Mouse (Mus musculus): ENCODE results near the gene Wbp2nl.

Gene Wbp2nl

GRCm38 (mm10) chr15:82298764-82299561 lies at the start of gene Wbp2nl:
Wbp2nl (plus strand) TSS chr15:82298954.
- no peak for DNase-seq (ENCODE audit: low read depth, low spot score)

- DNase-seq (ENCODE audit: low read depth, low spot score) = no peak
Observed at GRCm38 (mm10) chr15:82251579-82251978, 47.2 kb upstream of the Wbp2nl start.

GRCm38 (mm10) chr15:82252097-82252496 lies 46.7 kb upstream of the Wbp2nl start, which contains the start of gene 1500009C09Rik:
1500009C09Rik (plus strand) TSS chr15:82252397.
- no peak for DNase-seq (ENCODE audit: low read depth, low spot score)

- no peak for DNase-seq (ENCODE audit: low read depth, low spot score)
Observed at GRCm38 (mm10) chr15:82255248-82255647, 43.5 kb upstream of the Wbp2nl start.

- no peak for DNase-seq (ENCODE audit: low read depth, low spot score)
Observed at GRCm38 (mm10) chr15:82255944-82256383, 42.8 kb upstream of the Wbp2nl start.

- DNase-seq (ENCODE audit: low read depth, low spot score) = peak; percentile 83
Observed at GRCm38 (mm10) chr15:82259510-82259909, 39.2 kb upstream of the Wbp2nl start.

GRCm38 (mm10) chr15:82266356-82266755 lies 32.4 kb upstream of the Wbp2nl start:
- peak; percentile 63 for DNase-seq (ENCODE audit: low read depth, low spot score)

- no peak for DNase-seq (ENCODE audit: low read depth, low spot score)
Observed at GRCm38 (mm10) chr15:82268185-82268584, 30.6 kb upstream of the Wbp2nl start.

- DNase-seq (ENCODE audit: low read depth, low spot score) = no peak
Observed at GRCm38 (mm10) chr15:82268783-82269182, 30.0 kb upstream of the Wbp2nl start.

GRCm38 (mm10) chr15:82271201-82271600 lies 27.6 kb upstream of the Wbp2nl start:
- DNase-seq (ENCODE audit: low read depth, low spot score) = peak; percentile 74

- no peak for DNase-seq (ENCODE audit: low read depth, low spot score)
Observed at GRCm38 (mm10) chr15:82272295-82272694, 26.5 kb upstream of the Wbp2nl start.

GRCm38 (mm10) chr15:82274593-82274926 lies 24.2 kb upstream of the Wbp2nl start, which contains the start of gene Sept3:
Sept3 (plus strand) TSS chr15:82274893.
- no peak for DNase-seq (ENCODE audit: low read depth, low spot score)

GRCm38 (mm10) chr15:82274927-82275901 lies 23.5 kb upstream of the Wbp2nl start:
- peak; percentile 51 for DNase-seq (ENCODE audit: low read depth, low spot score)

- DNase-seq (ENCODE audit: low read depth, low spot score) = no peak
Observed at GRCm38 (mm10) chr15:82277591-82277990, 21.2 kb upstream of the Wbp2nl start.

- no peak for DNase-seq (ENCODE audit: low read depth, low spot score)
Observed at GRCm38 (mm10) chr15:82280638-82281037, 18.1 kb upstream of the Wbp2nl start.

- no peak for DNase-seq (ENCODE audit: low read depth, low spot score)
Observed at GRCm38 (mm10) chr15:82286157-82286556, 12.6 kb upstream of the Wbp2nl start.

- DNase-seq (ENCODE audit: low read depth, low spot score) = no peak
Observed at GRCm38 (mm10) chr15:82290252-82290651, 8.5 kb upstream of the Wbp2nl start.

- no peak for DNase-seq (ENCODE audit: low read depth, low spot score)
Observed at GRCm38 (mm10) chr15:82292851-82293250, 5.9 kb upstream of the Wbp2nl start.

- no peak for DNase-seq (ENCODE audit: low read depth, low spot score)
Observed at GRCm38 (mm10) chr15:82293271-82293711, 5.5 kb upstream of the Wbp2nl start.

- DNase-seq (ENCODE audit: low read depth, low spot score) = peak; percentile 36
Observed at GRCm38 (mm10) chr15:82294059-82294458, 4.7 kb upstream of the Wbp2nl start.

GRCm38 (mm10) chr15:82307107-82307506 lies 8.4 kb downstream of the Wbp2nl start:
- no peak for DNase-seq (ENCODE audit: low read depth, low spot score)

GRCm38 (mm10) chr15:82308416-82308815 lies 9.7 kb downstream of the Wbp2nl start:
- no peak for DNase-seq (ENCODE audit: low read depth, low spot score)
